31 mouse cellular contexts compared by ENCODE assay signal in genomic region chr8:60951757-60952156, GRCm38 (mm10). TPM values are rescaled to one million over a fixed set of nuclear protein-coding genes. Genes with fewer than 3 reads are reported as not detected.
A peak's percentile ranks its signal among the peaks of the same experiment; 100 is the strongest.
DNase-seq lines count a peak whose midpoint lies in the region; ATAC-seq and TF ChIP-seq lines count a peak whose summit lies in the region.
"Had no signal": no experiment of that assay in that cellular context is flagged by ENCODE, and none has a peak within 500 bp of the region (broad histone marks: within the 10 kb centered on the region; RNA-seq: fewer than 3 reads in every experiment).

No protein-coding gene starts in this region.

- no peak overlapping the region for H3K4me3 ChIP-seq in heart, postnatal 0 days (ENCODE audit: low read depth, low read length)
- H3K4me3 ChIP-seq in ES-E14 (ENCODE audit: insufficient read depth in 1 of 2, low read depth in 1 of 2, low read length in 2 of 2, poor library complexity in 1 of 2, severe bottlenecking in 1 of 2), result no peak overlapping the region
- H3K4me3 ChIP-seq in liver, embryonic 12.5 days, result peak overlapping the region; percentile 56
- H3K4me3 ChIP-seq in liver, postnatal 0 days (ENCODE audit: low read depth, low read length), result no peak overlapping the region
- H3K4me3 ChIP-seq: forebrain, embryonic 13.5 days; heart, embryonic 12.5 days; hindbrain, embryonic 12.5 days; limb, embryonic 12.5 days; midbrain, embryonic 12.5 days; neural tube, embryonic 15.5 days; stomach, embryonic 15.5 days had no signal

- peak overlapping the region; percentile 54; the same call in 1 of the 2 replicates for H3K4me2 ChIP-seq in heart, postnatal 0 days (ENCODE audit: low read depth, low read length)
- peak overlapping the region; percentile 67 for H3K4me2 ChIP-seq in liver, embryonic 12.5 days
- peak overlapping the region; percentile 56 for H3K4me2 ChIP-seq in liver, postnatal 0 days (ENCODE audit: low read depth, low read length)
- H3K4me2 ChIP-seq: heart, embryonic 12.5 days; limb, embryonic 12.5 days; stomach, embryonic 15.5 days had no signal

- no peak for TF ChIP-seq CTCF in heart, postnatal 0 days (IDR thresholded peaks at IDR 0.05; ENCODE audit: low read depth)
- no peak for TF ChIP-seq CTCF in liver, postnatal 0 days (IDR thresholded peaks at IDR 0.05; ENCODE audit: low read depth)

- in situ Hi-C loops in ES-E14 (cut with MboI; ENCODE audit: low sequenced_read_pairs in 2 of 2, unreplicated experiment in 2 of 2), result no loop called here

- H3K27ac ChIP-seq in heart, postnatal 0 days (ENCODE audit: low read depth), result no peak overlapping the region
- H3K27ac ChIP-seq in ES-E14 (ENCODE audit: insufficient read depth, low read depth, low read length, poor library complexity, severe bottlenecking), result no peak overlapping the region
- peak overlapping the region; percentile 53; the same call in 1 of the 2 replicates for H3K27ac ChIP-seq in liver, embryonic 12.5 days
- H3K27ac ChIP-seq in liver, postnatal 0 days (ENCODE audit: low read depth), result no peak overlapping the region
- H3K27ac ChIP-seq: forebrain, embryonic 13.5 days; hindbrain, embryonic 12.5 days; left cerebral cortex, adult 2 months; limb, embryonic 12.5 days; midbrain, embryonic 12.5 days; neural tube, embryonic 15.5 days; stomach, embryonic 15.5 days had no signal

- no peak for DNase-seq in heart, postnatal 0 days (ENCODE audit: low spot score)
- no peak for DNase-seq in heart, adult 9 months (ENCODE audit: low spot score in 2 of 2)
- no peak for DNase-seq in ES-E14 (ENCODE audit: low read depth, low spot score)
- DNase-seq in liver, postnatal 0 days, result no peak
- no peak for DNase-seq in thymus, postnatal 0 days (ENCODE audit: low spot score)
- DNase-seq: adrenal gland, adult 2 months; adrenal gland, postnatal 36 days; B cell, adult 2 months; gastrocnemius, postnatal 25 days; heart, adult 11 months; heart, postnatal 36 days; kidney, adult 9 months; kidney, postnatal 10 days; lung, adult 18-20 months; lung, postnatal 4 days; right cerebral cortex, postnatal 25 days; thymus, postnatal 14 days had no signal

- peaks cover 14% of the 10 kb centered on the region; the same call in 1 of the 2 replicates for H3K4me1 ChIP-seq in heart, postnatal 0 days (ENCODE audit: control insufficient read depth, insufficient read depth)
- no peaks in the 10 kb centered on the region for H3K4me1 ChIP-seq in ES-E14 (ENCODE audit: control insufficient read depth in 2 of 2, insufficient read depth in 2 of 2, low read length in 2 of 2, poor library complexity in 1 of 2)
- peaks cover 60% of the 10 kb centered on the region for H3K4me1 ChIP-seq in liver, embryonic 12.5 days
- peaks cover 21% of the 10 kb centered on the region for H3K4me1 ChIP-seq in liver, postnatal 0 days (ENCODE audit: insufficient read depth)
- H3K4me1 ChIP-seq: stomach, embryonic 15.5 days had no signal

- no peaks in the 10 kb centered on the region for H3K27me3 ChIP-seq in heart, postnatal 0 days (ENCODE audit: control insufficient read depth, insufficient read depth, low read length)
- H3K27me3 ChIP-seq in liver, embryonic 12.5 days (replicated peaks), result no peaks in the 10 kb centered on the region
- no peaks in the 10 kb centered on the region for H3K27me3 ChIP-seq in liver, postnatal 0 days (ENCODE audit: insufficient read depth, low read length)
- H3K27me3 ChIP-seq: forebrain, embryonic 13.5 days; heart, embryonic 12.5 days; hindbrain, embryonic 12.5 days; limb, embryonic 12.5 days; megakaryocyte, embryonic 14.5 days; midbrain, embryonic 12.5 days; neural tube, embryonic 15.5 days; stomach, embryonic 15.5 days had no signal

- no peaks in the 10 kb centered on the region for H3K36me3 ChIP-seq in heart, postnatal 0 days (replicated peaks; ENCODE audit: control insufficient read depth, insufficient read depth, low read length)
- H3K36me3 ChIP-seq in ES-E14 (ENCODE audit: control insufficient read depth, insufficient read depth, low read length, poor library complexity, severe bottlenecking), result no peaks in the 10 kb centered on the region
- H3K36me3 ChIP-seq in liver, embryonic 12.5 days, result no peaks in the 10 kb centered on the region
- H3K36me3 ChIP-seq in liver, postnatal 0 days (replicated peaks; ENCODE audit: insufficient read depth, low read length), result no peaks in the 10 kb centered on the region
- H3K36me3 ChIP-seq: heart, embryonic 12.5 days; hindbrain, embryonic 12.5 days; limb, embryonic 12.5 days; midbrain, embryonic 12.5 days; neural tube, embryonic 15.5 days; stomach, embryonic 15.5 days had no signal

- H3K9me3 ChIP-seq in heart, postnatal 0 days (replicated peaks; ENCODE audit: control insufficient read depth, low read length), result no peaks in the 10 kb centered on the region
- H3K9me3 ChIP-seq in ES-E14 (ENCODE audit: control insufficient read depth, insufficient read depth, low read depth, low read length), result no peaks in the 10 kb centered on the region
- H3K9me3 ChIP-seq in liver, embryonic 12.5 days (replicated peaks), result no peaks in the 10 kb centered on the region
- no peaks in the 10 kb centered on the region for H3K9me3 ChIP-seq in liver, postnatal 0 days (ENCODE audit: low read length)
- H3K9me3 ChIP-seq: forebrain, embryonic 13.5 days; G1E; heart, embryonic 12.5 days; hindbrain, embryonic 12.5 days; limb, embryonic 12.5 days; megakaryocyte, embryonic 14.5 days; midbrain, embryonic 12.5 days; neural tube, embryonic 15.5 days; stomach, embryonic 15.5 days had no signal

- H3K9ac ChIP-seq in heart, postnatal 0 days (replicated peaks; ENCODE audit: low read depth, low read length), result no peak overlapping the region
- H3K9ac ChIP-seq in ES-E14 (ENCODE audit: insufficient read depth, low read depth, low read length, poor library complexity, severe bottlenecking), result no peak overlapping the region
- H3K9ac ChIP-seq in liver, embryonic 12.5 days, result peak overlapping the region; percentile 27; the same call in 1 of the 2 replicates
- H3K9ac ChIP-seq in liver, postnatal 0 days (replicated peaks), result no peak overlapping the region
- H3K9ac ChIP-seq: heart, embryonic 12.5 days; hindbrain, embryonic 12.5 days; limb, embryonic 12.5 days; midbrain, embryonic 12.5 days; neural tube, embryonic 15.5 days; stomach, embryonic 15.5 days had no signal

- ATAC-seq in heart, postnatal 0 days (ENCODE audit: insufficient read depth, low read depth), result no peak
- no peak for ATAC-seq in liver, embryonic 12.5 days
- no peak for ATAC-seq in liver, postnatal 0 days
- ATAC-seq in activated CD4-positive, CD25-positive, alpha-beta regulatory T cell, adult 4 months, result no peak
- ATAC-seq: forebrain, embryonic 13.5 days; intestine, postnatal 0 days; lung, postnatal 0 days had no signal

- TF ChIP-seq EP300 in heart, postnatal 0 days (IDR thresholded peaks at IDR 0.05; ENCODE audit: low read depth), result no peak
- no peak for TF ChIP-seq EP300 in liver, postnatal 0 days (IDR thresholded peaks at IDR 0.05; ENCODE audit: low read depth)

- WGBS in heart, postnatal 0 days, result 97% methylated on average over 1 of the region's 1 CpGs
- 97% methylated on average over 1 of the region's 1 CpGs for WGBS in liver, embryonic 12.5 days (ENCODE audit: insufficient replicate concordance)
- 100% methylated on average over 1 of the region's 1 CpGs for WGBS in liver, postnatal 0 days (ENCODE audit: insufficient replicate concordance)

TF ChIP-seq in ES-E14, 5 proteins besides CTCF, POLR2A, EP300 and RAD21:
- TF ChIP-seq CHD2 (IDR thresholded peaks at IDR 0.05; ENCODE audit: low read depth, low read length), result no peak
- peak; percentile 56; the same call in 1 of the 2 replicates for TF ChIP-seq ZNF384 (IDR thresholded peaks at IDR 0.05; ENCODE audit: low read depth, low read length)

RNA-seq across cellular contexts. Expression of gene Clcn3, which starts 31.3 kb away (rescaled TPM):
- 25.2 and 30.3 TPM in 2 replicates for total RNA-seq in heart, postnatal 0 days (2014; rRNA removed; ENCODE audit: low replicate concordance)
- polyA plus RNA-seq in heart, postnatal 0 days (2015; fragmentation: Nextera tagmentation; extraction: Ambion mirVana), result 16.1 and 17.0 TPM in 2 replicates
- 72.0 and 85.9 TPM in 2 replicates for total RNA-seq in ES-E14 (2012; rRNA removed)
- 43.8 and 44.9 TPM in 2 replicates for polyA plus RNA-seq in liver, embryonic 12.5 days (2016; fragmentation: Nextera tagmentation; extraction: Ambion mirVana)
- 22.9 and 23.3 TPM in 2 replicates for polyA plus RNA-seq in liver, postnatal 0 days (2015; fragmentation: Nextera tagmentation; extraction: Ambion mirVana)
- 10 to 100 TPM; 19.1 to 22.9 TPM for polyA plus RNA-seq in activated CD4-positive, CD25-positive, alpha-beta regulatory T cell, adult 4 months (2017; shearing (Covaris generic))
- 26.5 and 31.8 TPM in 2 replicates for polyA plus RNA-seq in thymus, postnatal 0 days (2015; fragmentation: Nextera tagmentation; extraction: Ambion mirVana)

RNA-seq across cellular contexts. Expression of gene Nek1, which starts 41.2 kb away (rescaled TPM):
- total RNA-seq in heart, postnatal 0 days (2014; rRNA removed; ENCODE audit: low replicate concordance), result 2.1 and 3.1 TPM in 2 replicates
- polyA plus RNA-seq in heart, postnatal 0 days (2015; fragmentation: Nextera tagmentation; extraction: Ambion mirVana), result 6.3 and 8.8 TPM in 2 replicates
- total RNA-seq in ES-E14 (2012; rRNA removed), result 8.9 and 9.6 TPM in 2 replicates
- 10.1 and 10.6 TPM in 2 replicates for polyA plus RNA-seq in liver, embryonic 12.5 days (2016; fragmentation: Nextera tagmentation; extraction: Ambion mirVana)
- 3.4 and 4.4 TPM in 2 replicates for polyA plus RNA-seq in liver, postnatal 0 days (2015; fragmentation: Nextera tagmentation; extraction: Ambion mirVana)
- 1 to 10 TPM; 6.8 to 7.0 TPM for polyA plus RNA-seq in activated CD4-positive, CD25-positive, alpha-beta regulatory T cell, adult 4 months (2017; shearing (Covaris generic))
- polyA plus RNA-seq in thymus, postnatal 0 days (2015; fragmentation: Nextera tagmentation; extraction: Ambion mirVana), result 9.5 and 11.8 TPM in 2 replicates
